Mouse (Mus musculus) neural tube, embryonic 15.5 days (tissue): ENCODE measurements at regions not wholly inside any gene's neighbourhood (a gene's known extent, or its start where the extent isn't known, plus 50 kb on each side); places are given as distances from the start of the nearest gene placed in this dataset.

Source experiments
- ATAC-seq: fragments of 200-750 bp; cut with Nextera tagmentation; 2 replicates; pipeline ENCODE4 v1.8.0; 2017; ENCODE audit warnings: mild to moderate bottlenecking, moderate TSS enrichment, moderate library complexity; ENCODE audit not compliant: low FRiP score
- H3K27ac ChIP-seq: fragments of 300-500 bp; sonication (generic); replicated peaks from 2 replicates; pipeline ENCODE4 v1.5.1; 2015; ENCODE audit warnings: mild to moderate bottlenecking, inconsistent platforms
- H3K27me3 ChIP-seq: fragments of 300-500 bp; sonication (generic); replicated peaks from 2 replicates; pipeline ENCODE4 v1.6.1; 2015; ENCODE audit warnings: inconsistent platforms
- H3K36me3 ChIP-seq: fragments of 300-500 bp; sonication (generic); 2 replicates; pipeline ENCODE4 v1.6.1; 2015; ENCODE audit warnings: inconsistent platforms
- H3K4me1 ChIP-seq: fragments of 300-500 bp; sonication (generic); 2 replicates; pipeline ENCODE4 v1.6.1; 2015; ENCODE audit warnings: inconsistent platforms
- H3K4me2 ChIP-seq: fragments of 300-500 bp; sonication (generic); 2 replicates; pipeline ENCODE4 v1.6.1; 2015; ENCODE audit warnings: inconsistent platforms, mild to moderate bottlenecking, moderate library complexity
- H3K4me3 ChIP-seq: fragments of 300-500 bp; sonication (generic); replicated peaks from 2 replicates; pipeline ENCODE4 v1.5.1; 2015; ENCODE audit warnings: mild to moderate bottlenecking, inconsistent platforms
- H3K9ac ChIP-seq: fragments of 300-500 bp; sonication (generic); replicated peaks from 2 replicates; pipeline ENCODE4 v1.6.1; 2015; ENCODE audit warnings: mild to moderate bottlenecking, inconsistent platforms
- H3K9me3 ChIP-seq: fragments of 300-500 bp; sonication (generic); replicated peaks from 2 replicates; pipeline ENCODE4 v1.6.1; 2016; ENCODE audit warnings: inconsistent platforms
- WGBS: fragments of 180-500 bp; shearing (Covaris S2); methylation state at CpG from one replicate; pipeline ENCODE4 v1.1.7; 2015; ENCODE audit warnings: mixed read lengths; 5-methylcytosine and 5-hydroxymethylcytosine counted together

DNA sequence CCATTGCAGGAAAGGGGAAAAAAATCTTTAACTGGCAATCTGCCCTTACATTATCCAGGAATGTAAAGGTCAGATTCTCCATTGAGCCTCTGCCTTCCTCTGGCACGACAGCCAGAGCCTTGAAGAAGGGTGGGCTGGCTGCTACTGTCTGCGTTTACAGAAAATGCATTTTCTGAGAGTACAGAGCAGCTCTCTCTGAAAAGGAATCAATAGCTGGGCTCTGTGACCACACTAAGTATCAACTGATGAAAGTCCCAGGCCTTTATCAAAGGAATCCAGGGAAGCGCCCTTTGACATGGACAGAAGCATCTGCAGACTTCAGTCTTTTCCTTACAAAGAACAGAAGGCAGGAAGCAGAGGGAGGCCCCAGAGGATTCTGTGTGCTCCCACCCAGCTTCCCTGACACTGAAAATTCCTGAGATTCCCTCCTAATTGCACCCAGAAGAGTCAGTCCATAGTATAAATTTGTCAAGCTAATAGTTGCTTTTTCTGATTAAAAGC, 124.2 kb downstream of the Ankrd50 start:
- Histone ChIP-seq H3K27me3 (no peaks in the 10 kb centered on the region), H3K27ac (no peak overlapping the region), H3K36me3 (no peaks in the 10 kb centered on the region), H3K9me3 (no peaks in the 10 kb centered on the region), H3K4me2 (no peak overlapping the region), H3K4me1 (peaks cover 17% of the 10 kb centered on the region; the same call in 1 of the 2 replicates), H3K4me3 (no peak overlapping the region), H3K9ac (no peak overlapping the region)
- no peak for ATAC-seq
- WGBS, result 41% methylated on average over 3 of the region's 3 CpGs

DNA sequence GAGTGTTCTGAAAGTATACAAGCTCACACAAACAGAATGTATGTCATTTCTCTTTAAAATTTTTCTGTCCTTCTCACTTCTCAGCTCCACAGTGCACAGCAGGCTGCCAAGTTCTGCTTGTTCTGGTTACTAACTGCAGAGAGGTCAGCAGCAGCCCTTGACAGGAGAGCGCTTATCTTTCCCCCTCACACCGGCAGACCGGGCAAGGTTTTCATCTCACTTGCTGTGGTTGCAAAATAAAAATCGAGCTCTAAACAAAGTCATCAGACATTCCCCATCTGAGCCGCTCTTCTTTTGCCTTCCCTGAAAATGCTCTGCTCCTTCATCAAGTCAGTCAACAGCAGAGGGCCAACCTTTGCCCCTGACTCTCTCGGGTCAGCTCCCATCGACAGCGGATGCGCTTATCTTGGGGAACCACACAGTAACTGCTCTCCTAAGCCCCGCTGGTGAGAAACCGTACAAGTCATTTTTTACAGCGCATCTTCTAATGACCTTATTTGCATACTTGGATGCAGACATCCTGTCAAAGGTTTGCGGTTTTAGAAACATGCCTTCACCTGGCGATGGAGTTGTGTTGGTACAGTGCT, 126.6 kb downstream of the Ankrd50 start:
- Histone ChIP-seq H3K4me3 (no peak overlapping the region), H3K4me2 (no peak overlapping the region), H3K9me3 (no peaks in the 10 kb centered on the region), H3K9ac (no peak overlapping the region), H3K27ac (no peak overlapping the region), H3K27me3 (no peaks in the 10 kb centered on the region), H3K4me1 (peaks cover 17% of the 10 kb centered on the region; the same call in 1 of the 2 replicates), H3K36me3 (no peaks in the 10 kb centered on the region)
- WGBS, result 44% methylated on average over 14 of the region's 14 CpGs
- no peak for ATAC-seq

DNA sequence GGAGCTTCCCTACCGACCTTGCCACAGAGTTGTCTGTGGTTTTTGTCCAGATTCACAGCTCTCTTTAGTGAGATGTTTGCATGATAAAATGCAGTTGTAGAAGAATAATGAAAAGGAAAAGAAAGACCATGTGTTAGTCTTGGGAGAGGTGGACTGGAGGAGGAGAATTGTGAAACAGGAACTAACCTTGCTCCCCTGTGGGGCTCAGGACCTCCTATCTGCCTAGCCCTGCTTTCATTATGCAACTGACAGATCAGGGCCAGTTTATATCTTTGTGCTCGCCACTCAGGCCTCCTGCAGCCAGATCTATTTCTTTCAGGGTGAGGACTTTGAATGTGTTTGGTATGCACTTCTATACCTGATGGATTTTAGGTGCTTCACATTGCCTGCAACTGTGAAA, 140.4 kb downstream of the Ankrd50 start:
- Histone ChIP-seq H3K9ac (no peak overlapping the region), H3K9me3 (no peaks in the 10 kb centered on the region), H3K4me3 (no peak overlapping the region), H3K27me3 (no peaks in the 10 kb centered on the region), H3K27ac (no peak overlapping the region), H3K4me1 (no peaks in the 10 kb centered on the region), H3K4me2 (no peak overlapping the region), H3K36me3 (no peaks in the 10 kb centered on the region)
- 35% methylated on average over 2 of the region's 2 CpGs for WGBS
- no peak for ATAC-seq

DNA sequence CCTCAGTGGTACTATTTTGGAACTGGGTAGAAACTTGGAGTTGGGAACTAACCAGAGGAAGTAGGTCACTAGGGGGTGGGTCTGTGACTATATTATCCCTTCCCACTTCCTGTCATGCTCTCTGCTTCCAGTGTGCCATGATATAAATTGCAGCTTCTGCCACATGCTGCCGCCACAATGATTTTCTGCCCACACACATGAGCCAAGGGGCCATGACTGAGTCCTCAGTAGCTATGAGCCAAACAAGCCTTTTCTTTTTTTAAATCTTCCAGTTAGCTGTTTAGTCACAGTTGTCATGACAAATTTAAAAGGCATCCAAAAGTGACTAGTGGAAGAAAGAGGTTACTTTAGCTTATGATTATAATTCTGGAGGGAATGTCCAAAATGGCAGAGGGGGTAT, 143.0 kb downstream of the Ankrd50 start:
- Histone ChIP-seq H3K4me2 (no peak overlapping the region), H3K27ac (no peak overlapping the region), H3K9me3 (no peaks in the 10 kb centered on the region), H3K4me3 (no peak overlapping the region), H3K9ac (no peak overlapping the region), H3K36me3 (no peaks in the 10 kb centered on the region), H3K27me3 (no peaks in the 10 kb centered on the region), H3K4me1 (no peaks in the 10 kb centered on the region)
- no peak for ATAC-seq
- WGBS, result 89% methylated on average over 1 of the region's 1 CpGs

DNA sequence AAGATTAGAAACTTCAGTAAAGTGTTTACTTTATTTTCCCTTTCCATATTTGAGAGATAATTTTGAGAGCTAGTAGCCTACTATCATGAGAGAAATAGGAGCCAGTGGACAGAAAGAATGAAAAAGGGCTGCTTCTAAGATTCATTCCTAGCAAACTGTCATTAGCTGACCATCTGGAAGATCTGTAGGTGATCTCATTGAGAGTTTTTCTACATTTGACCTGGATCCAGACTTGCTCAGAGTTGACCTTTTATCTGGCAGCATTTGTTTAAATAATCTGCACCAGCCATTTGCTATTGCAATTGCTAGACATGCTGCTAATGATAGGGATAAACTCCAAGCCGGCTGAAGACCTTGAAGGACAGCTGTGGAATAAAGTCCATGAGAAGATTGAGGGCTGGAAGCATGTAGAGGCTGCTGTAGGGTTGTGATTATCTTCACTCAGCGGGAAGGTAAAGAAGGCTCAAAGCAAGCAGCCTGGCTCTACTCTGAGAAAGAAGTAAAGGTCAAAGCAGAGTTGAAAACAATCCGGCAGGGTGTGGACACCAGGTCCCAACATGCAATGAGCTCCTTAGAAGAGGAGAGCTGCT, 151.2 kb downstream of the Ankrd50 start:
- no peaks in the 10 kb centered on the region for H3K4me1 ChIP-seq
- no peaks in the 10 kb centered on the region for H3K27me3 ChIP-seq
- H3K9ac ChIP-seq, result no peak overlapping the region
- H3K4me3 ChIP-seq, result no peak overlapping the region
- no peaks in the 10 kb centered on the region for H3K9me3 ChIP-seq
- no peak overlapping the region for H3K4me2 ChIP-seq
- H3K27ac ChIP-seq, result no peak overlapping the region
- 90% methylated on average over 3 of the region's 3 CpGs for WGBS
- no peak for ATAC-seq
- H3K36me3 ChIP-seq, result no peaks in the 10 kb centered on the region

DNA sequence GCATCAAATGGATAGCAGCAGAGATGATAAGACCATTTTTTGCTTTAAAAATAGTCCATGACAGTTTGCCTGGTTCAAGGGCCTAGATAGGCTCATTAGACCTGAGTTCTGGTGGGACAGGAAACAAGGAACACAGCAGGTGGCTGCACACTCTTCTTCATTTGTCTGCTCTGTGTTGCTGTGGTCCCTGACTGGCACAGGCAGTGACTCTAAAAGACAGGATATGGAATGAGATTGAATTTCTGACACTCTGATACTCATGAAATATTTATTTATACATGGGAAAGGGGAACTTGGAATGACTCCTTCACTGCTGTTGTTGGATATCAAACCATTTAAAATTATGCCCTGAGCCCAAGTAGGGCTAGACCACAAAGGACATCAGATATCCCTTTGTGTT, 153.5 kb downstream of the Ankrd50 start:
- no peak overlapping the region for H3K27ac ChIP-seq
- H3K9me3 ChIP-seq, result no peaks in the 10 kb centered on the region
- ATAC-seq, result no peak
- H3K27me3 ChIP-seq, result no peaks in the 10 kb centered on the region
- no peaks in the 10 kb centered on the region for H3K4me1 ChIP-seq
- no peak overlapping the region for H3K9ac ChIP-seq
- no peak overlapping the region for H3K4me3 ChIP-seq
- no peak overlapping the region for H3K4me2 ChIP-seq
- no peaks in the 10 kb centered on the region for H3K36me3 ChIP-seq

DNA sequence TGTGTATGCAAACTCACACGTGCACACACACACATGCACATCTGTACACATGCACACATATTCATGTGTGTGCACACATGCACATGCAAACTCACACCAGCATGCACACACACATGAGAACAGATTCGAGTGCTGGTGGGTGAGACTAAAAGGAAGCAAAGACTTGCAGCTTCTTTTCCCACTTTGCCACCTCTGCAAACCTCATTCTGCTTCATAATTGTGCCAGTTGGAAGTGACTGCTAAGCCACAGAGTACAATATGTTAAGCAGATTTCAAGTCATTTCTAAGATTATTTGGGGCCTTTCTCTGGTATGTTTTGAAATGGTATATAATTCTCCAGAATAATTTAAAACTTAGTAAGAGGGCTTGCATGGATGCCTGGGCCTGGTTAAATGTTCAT, 157.4 kb downstream of the Ankrd50 start:
- Histone ChIP-seq H3K27me3 (no peaks in the 10 kb centered on the region), H3K4me1 (0 out of 2 replicates have a peak, but pooled peaks cover 4% of the 10 kb centered on the region)

DNA sequence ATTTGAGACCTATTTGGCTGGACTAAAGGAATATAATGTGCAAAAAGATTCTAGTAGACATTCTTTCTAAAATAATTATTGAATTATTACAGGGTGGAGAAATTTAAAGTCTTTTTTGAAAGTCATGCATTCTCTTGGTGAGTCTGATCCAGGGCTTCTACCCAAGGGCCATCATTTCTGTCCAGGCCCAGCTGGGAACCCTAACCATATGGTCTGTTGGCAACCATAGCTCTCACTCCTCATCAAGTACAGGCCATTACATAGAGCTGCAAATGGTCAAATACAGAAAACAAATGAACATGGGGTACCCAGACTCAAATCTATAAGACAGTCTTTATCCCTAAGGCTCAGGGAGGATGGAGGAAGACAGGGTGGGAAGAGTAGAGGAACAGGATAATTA, 158.4 kb downstream of the Ankrd50 start:
- Histone ChIP-seq H3K27me3 (no peaks in the 10 kb centered on the region), H3K4me3 (no peak overlapping the region), H3K9me3 (no peaks in the 10 kb centered on the region), H3K4me2 (no peak overlapping the region), H3K36me3 (no peaks in the 10 kb centered on the region), H3K9ac (no peak overlapping the region), H3K27ac (no peak overlapping the region), H3K4me1 (0 out of 2 replicates have a peak, but pooled peaks cover 4% of the 10 kb centered on the region)
- ATAC-seq, result no peak

More for the DNA sequence above, 157.4 kb downstream of the Ankrd50 start:
- Histone ChIP-seq H3K4me2 (no peak overlapping the region), H3K9me3 (no peaks in the 10 kb centered on the region), H3K9ac (no peak overlapping the region), H3K27ac (no peak overlapping the region), H3K4me3 (no peak overlapping the region), H3K36me3 (no peaks in the 10 kb centered on the region)
- ATAC-seq, result no peak
- 81% methylated on average over 2 of the region's 2 CpGs for WGBS

DNA sequence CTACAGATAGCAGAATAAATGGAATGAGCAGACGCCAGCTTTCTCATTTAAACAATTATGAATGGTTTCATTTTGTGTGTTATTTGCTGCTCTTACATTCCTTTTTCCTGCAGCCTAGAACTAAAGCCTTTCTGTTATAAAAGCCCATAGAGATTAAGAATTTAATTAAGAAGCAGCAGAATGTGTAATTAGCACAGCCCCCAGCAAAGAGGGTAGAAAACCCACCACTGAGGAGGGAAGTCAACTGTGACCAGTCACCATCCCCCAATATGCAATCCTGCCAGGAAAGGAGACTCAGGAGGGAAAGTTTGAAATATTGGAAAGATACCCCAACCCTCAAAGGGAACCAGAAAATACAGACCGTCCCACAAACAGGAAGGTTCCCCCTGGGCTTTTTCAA, 160.0 kb downstream of the Ankrd50 start:
- no peak for ATAC-seq
- Histone ChIP-seq H3K4me3 (no peak overlapping the region), H3K4me1 (0 out of 2 replicates have a peak, but pooled peaks cover 4% of the 10 kb centered on the region), H3K4me2 (no peak overlapping the region), H3K36me3 (no peaks in the 10 kb centered on the region), H3K27me3 (no peaks in the 10 kb centered on the region), H3K9me3 (no peaks in the 10 kb centered on the region), H3K9ac (no peak overlapping the region), H3K27ac (no peak overlapping the region)
- WGBS, result 46% methylated on average over 2 of the region's 2 CpGs

DNA sequence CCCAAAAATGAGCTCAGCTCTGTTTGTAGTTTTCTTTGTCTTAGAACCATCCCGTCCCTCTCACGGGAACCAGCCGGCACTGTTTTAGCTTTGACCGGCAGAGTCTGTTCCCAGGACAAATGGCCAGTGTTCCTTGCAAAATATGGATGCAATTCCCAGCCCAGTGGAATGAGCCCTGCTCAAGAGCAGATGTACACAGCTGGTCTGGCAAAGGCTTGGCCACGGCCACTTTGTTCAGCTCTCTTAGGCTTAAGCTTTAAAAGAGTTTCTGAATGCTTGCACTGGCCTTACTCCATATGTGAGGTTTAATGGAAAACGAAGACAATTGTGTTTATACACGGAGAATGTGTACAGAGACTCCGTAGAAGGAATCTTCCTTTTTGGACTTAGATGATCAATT, 162.2 kb downstream of the Ankrd50 start:
- H3K27ac ChIP-seq, result no peak overlapping the region
- no peak for ATAC-seq
- no peaks in the 10 kb centered on the region for H3K36me3 ChIP-seq
- no peak overlapping the region for H3K4me2 ChIP-seq
- WGBS, result 61% methylated on average over 8 of the region's 8 CpGs
- no peaks in the 10 kb centered on the region for H3K9me3 ChIP-seq
- H3K4me3 ChIP-seq, result no peak overlapping the region
- 0 out of 2 replicates have a peak, but pooled peaks cover 4% of the 10 kb centered on the region for H3K4me1 ChIP-seq
- H3K27me3 ChIP-seq, result no peaks in the 10 kb centered on the region
- no peak overlapping the region for H3K9ac ChIP-seq

DNA sequence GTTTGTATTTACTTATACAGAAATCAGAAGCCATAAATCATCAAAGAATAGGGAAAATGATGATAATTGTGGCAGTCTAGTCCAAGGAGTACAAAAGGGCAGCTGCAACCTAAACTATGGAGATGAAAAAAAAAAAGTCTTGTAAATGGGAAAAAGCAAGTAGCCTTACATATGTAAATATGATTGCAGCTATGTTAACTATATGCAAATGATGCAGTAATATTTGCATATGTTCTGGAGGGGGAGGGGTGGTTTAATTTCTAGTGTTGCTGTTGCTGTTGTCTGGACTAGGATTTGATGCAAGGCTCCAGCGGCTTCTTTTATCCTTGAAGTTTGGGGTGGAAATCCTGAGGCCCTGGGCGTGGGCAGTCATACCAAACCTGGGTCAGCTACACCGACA, 163.0 kb downstream of the Ankrd50 start:
- H3K36me3 ChIP-seq, result no peaks in the 10 kb centered on the region
- H3K4me3 ChIP-seq, result no peak overlapping the region
- no peak overlapping the region for H3K4me2 ChIP-seq
- WGBS, result 87% methylated on average over 3 of the region's 3 CpGs
- H3K4me1 ChIP-seq, result 0 out of 2 replicates have a peak, but pooled peaks cover 4% of the 10 kb centered on the region
- H3K27ac ChIP-seq, result no peak overlapping the region
- H3K9me3 ChIP-seq, result no peaks in the 10 kb centered on the region
- no peak overlapping the region for H3K9ac ChIP-seq
- ATAC-seq, result no peak
- H3K27me3 ChIP-seq, result no peaks in the 10 kb centered on the region

DNA sequence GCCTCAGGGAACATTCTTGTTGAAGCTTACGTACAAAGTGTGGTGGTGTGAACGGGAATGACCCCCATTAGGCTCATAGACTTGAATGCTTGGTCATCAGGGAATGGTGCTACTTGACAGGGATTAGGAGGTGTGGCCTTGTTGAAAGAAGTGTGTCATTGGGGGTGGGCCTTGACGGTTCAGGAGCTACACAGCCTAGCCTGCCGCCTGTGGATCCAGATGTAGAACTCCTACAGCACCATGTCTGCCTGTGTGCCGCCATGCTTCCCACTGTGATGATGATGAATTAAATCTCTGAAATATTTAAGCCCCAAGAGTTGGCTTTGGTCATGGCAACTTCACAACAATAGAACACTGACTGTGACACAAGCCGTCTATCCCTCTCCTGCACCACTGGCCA, 163.6 kb downstream of the Ankrd50 start:
- ATAC-seq, result no peak
- H3K27me3 ChIP-seq, result no peaks in the 10 kb centered on the region
- H3K4me2 ChIP-seq, result no peak overlapping the region
- no peaks in the 10 kb centered on the region for H3K9me3 ChIP-seq
- H3K4me1 ChIP-seq, result 0 out of 2 replicates have a peak, but pooled peaks cover 4% of the 10 kb centered on the region
- 86% methylated on average over 6 of the region's 6 CpGs for WGBS
- H3K36me3 ChIP-seq, result no peaks in the 10 kb centered on the region
- H3K27ac ChIP-seq, result no peak overlapping the region
- no peak overlapping the region for H3K9ac ChIP-seq
- H3K4me3 ChIP-seq, result no peak overlapping the region
